Mouse (Mus musculus) kidney, postnatal 25 days (tissue): Measurements from ENCODE around the gene Celsr1.

Experiments used
- DNase-seq, 2 experiments: peaks; one replicate each; pipeline ENCODE4 v3.0.0; 2021; ENCODE audit warnings: mixed read lengths in 2 of 2

Celsr1 gene

DNA sequence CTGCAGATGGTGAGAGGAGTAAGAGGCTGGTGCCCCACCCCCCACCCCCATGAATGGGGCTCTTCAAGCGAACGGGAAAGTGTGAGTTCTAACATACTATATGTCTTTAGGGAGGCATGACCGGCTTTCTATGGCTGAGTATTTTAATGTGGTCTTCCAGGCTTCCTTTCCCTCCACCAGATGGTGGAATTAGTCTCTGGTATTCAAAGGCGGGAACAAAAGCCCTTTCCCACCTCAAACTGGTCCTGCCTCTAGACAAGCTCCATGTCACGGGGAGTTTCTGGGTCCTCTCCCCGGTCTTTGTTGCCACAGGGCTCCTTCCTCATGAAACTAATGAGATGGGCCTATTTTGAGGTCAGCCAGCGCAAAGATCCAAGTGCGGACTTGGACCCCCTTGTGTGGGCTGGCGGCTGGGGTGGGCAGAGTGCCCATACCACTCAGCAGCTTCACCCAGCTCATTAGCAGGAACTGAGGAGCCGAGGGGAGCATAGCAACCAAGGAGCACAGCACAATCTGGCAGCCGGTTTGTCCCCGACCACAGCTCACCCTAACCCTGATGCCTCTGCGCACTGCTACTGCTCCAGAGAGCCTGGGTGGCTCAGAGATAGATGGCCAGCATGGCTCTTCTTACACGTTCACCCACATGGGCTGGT lies 39.5 kb downstream of the Celsr1 start:
- peak; percentile 58 to 83 for DNase-seq

DNA sequence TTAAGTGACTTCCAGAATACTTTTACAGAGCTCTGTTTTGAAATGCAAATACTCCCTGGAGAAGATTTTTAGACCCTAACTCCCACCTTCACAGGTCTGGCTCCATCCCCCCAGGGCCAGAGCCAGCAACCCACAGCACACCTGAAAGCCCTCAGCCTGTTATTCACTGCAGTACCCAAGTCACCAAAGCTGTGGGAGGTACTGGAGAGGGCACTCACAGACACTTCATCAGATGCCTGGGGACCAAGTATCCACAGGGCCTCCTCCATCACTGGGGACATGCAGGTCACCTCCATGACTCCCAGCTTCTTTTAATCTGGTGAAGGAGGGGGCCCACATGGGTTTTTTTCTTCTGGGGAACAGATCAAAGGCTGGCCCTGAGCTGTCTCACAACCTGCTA lies 40.2 kb downstream of the Celsr1 start:
- DNase-seq: peak in 1 of 2 experiments; percentile 45

DNA sequence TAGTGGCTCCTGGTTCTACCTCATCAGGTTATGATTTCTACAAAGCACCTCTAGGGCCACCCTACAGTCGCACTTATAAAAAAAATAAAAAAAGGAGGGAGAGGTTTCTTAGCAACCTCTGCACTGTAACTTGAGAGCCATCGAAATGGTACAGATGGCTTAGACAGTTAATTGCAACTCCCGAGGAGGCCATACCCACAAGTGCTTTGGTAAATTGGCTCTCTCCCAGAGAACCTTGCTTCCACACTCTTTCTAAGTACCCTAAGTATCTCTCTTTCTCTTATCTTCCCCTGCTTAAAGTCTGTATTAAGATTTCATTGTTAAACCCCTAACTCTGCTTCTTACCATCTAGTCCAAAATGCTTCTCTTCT lies 41.5 kb downstream of the Celsr1 start:
- DNase-seq: no peak

DNA sequence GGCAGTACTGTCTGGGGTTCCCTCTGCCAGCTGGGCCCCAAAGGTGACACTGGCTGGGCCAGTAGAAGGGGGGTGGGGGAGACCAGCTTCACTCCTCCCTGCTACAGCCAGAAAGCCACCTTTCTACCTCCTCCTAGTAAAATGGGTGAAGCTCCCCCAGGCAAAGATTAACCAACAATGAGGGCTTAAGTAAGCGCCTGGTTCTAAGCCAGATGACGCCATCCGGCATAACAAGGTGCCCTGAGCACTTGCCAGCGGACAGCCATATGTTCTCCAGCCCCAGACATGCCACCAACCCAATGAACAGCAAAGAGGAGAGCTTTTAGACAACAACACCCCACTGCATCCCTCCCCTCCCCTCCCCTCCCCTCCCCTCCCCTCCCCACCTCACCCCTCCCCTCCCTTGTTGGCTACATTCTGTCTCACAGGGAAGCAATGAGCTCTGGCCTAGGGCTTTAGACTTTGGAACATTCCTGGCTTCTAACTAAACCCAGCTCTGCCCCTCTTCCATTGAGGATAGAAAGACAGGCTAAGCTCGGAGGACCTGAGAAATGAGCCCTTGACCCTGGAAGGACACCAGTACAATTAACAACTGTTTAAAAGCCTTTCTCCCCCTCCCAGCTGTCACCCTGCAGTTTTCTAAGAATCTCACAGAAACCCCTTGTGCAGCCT lies 42.0 kb downstream of the Celsr1 start:
- peak; percentile 85 to 91 for DNase-seq

DNA sequence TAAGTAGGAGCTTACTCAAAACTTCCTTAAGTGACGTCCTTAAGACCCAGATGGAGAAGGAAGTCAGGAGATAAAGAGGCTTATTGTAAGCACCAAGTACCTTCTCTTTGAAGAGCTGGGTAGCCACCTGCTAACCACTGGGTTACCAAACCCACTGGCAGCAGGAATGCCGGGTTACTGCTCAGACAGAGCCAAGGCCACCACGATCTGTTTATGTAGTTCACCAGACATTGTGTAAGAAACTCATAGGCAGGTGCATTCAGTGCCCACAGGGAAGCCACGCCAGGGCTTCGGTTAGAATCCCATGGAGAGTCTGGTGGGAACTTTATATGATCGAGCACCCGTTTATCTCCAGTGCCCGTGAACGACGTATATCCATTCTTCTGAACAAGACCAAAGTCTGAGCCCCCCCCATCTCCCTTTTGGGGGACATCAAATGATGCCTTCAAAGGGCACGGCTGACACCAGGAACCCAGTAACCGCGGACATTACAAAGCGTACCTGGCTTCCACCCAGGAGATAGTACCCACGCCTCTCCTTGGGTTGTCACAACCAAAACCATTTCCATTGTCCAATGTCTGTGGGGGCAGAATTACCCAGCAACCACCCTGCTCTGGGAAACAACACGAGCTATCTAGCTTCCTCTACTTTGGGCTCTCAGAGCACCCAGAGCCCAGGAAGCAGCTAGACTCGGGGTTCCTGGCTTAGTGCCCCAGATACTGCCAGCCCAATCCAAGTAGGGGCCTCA lies 42.7 kb downstream of the Celsr1 start:
- DNase-seq: peak in 1 of 2 experiments; percentile 38

DNA sequence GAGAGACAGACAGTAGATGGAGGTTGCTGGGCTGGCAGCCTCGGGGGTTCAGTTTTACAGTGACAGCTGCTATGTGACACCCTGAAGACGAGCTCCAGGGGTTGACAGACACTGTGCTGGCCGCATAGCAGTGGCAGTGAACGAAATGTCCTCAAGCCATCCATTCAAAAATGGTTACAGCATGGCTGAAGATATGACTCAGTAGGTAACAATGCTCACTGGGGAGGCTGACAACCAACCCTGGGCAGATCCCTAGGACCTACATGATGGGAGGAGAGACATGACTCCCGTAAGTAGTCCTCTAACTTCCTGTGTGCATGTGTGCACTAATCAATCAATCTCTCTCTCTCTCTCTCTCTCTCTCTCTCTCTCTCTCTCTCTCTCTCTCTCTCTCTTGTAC lies 45.7 kb downstream of the Celsr1 start:
- no peak for DNase-seq

DNA sequence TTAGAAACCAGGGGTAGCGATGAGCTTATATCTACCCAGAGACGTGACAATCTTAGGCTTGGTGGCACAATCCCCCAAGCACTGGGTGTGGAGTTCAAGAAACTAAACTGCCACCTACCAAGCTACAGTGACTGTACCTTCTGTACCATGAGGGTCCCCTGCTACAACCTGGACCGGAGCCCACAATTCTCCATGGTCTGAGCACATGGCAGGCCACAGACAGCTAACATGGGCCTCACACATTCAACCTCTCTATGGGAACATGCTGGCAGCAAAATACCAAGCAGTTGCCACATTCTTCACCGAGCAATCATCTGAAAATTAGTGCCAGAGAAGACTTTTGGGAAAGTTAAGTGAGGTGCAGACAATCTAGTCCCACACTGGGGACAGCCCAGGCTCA lies 47.4 kb downstream of the Celsr1 start:
- no peak for DNase-seq

DNA sequence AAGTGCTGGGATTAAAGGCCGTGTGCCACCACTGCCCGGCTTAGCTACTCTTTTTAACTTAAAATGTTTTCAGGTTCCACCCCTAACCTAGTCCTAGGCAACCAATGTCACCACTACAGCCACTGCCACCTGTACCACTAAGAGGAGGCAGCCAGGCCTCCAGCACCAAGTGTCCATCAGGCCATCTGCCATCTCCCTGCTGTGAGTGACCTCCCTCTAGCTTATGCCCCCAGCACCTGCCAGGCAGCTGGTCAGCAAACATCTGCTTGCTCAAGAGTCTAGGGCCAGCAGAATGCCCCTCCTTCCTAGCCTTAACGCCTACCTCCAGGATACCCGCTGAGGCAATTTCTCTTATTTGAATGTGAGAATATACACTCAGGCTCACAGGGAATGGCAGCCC lies 48.0 kb downstream of the Celsr1 start:
- no peak for DNase-seq

DNA sequence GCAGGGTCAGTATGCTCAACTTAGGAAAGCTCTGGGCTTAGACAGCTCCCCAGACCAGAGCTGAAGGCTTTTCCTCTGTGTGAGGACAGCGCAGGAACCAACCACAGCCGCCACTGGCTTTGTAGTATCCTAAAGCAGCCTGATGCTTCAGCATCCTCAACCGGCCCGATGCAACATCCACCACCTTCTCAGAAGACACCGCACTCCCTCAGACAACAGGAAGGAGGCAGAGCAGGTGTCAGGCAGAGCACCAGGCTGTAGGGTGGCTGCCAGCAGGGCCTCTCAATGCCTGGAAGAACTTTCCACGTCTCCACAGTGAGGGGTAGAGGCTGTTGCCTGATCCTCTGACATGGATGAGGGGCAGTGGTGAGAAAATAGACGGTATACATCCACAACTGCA lies 50.4 kb downstream of the Celsr1 start:
- DNase-seq: no peak

DNA sequence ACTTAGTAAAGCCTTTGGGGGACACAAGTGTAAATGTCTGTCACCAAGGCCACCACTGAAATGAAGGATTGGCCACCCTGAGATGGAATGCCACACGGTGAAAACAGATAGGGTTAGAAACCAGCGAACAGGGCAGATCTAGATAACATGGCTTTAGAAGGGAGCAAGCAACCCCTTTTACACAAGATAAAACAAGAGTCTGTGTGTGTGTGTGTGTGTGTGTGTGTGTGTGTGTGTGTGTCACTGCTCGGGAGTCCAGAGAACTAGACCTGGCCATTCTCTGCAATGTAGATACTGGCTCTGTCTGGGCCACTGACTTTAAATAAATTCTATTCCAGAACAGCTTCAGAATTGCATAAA lies 51.2 kb downstream of the Celsr1 start:
- no peak for DNase-seq

DNA sequence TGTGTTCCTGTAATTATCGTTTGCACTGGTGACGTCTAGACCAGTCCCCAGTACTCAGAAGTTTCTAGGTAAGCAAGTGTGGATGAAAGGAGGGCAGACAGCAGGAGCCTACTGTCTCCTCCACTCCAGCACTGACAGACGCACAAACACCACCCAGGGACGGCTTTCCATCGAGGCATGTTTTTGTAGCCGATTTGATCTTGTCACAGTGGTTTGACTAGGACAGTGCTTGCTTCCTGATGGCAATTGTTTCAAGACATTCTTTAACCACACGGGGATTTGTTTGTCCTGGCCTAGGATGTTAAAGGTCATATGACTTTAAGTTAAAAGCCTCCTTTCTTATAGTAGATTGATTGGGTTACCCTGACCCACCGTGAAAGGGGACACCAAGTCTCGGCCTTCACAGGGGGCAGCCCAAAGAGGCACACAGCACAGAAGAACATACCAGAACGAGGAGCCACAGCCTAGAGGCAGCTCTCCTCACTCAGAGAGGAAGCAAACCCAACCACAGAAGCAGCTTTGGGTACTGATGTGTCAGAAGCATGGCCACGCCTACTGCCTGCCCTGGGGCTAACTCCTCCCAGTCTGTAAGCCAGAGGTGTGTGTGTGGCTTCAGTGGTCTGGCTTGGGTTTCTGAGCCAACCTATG lies 51.7 kb downstream of the Celsr1 start:
- DNase-seq: peak; percentile 30 to 60

DNA sequence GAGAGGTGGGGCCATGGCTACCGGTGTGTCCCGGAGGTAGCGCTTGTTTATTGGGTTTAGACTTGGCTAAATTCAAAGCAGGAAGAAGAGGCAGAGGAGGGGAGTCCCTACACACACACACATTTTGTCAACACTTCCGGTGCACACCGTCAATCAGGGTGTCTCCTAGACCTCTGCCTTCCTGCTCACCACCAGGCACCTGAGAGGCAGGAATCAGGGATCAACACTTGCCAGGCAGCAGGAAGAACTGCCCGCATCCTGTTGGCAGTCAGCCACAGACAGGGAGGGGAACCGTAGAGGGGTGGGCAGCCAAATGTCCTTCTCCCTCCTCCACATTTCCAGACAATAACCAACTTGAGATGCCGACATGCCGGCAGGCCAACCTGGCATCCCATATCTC lies 56.5 kb downstream of the Celsr1 start:
- peak; percentile 52 to 78 for DNase-seq

DNA sequence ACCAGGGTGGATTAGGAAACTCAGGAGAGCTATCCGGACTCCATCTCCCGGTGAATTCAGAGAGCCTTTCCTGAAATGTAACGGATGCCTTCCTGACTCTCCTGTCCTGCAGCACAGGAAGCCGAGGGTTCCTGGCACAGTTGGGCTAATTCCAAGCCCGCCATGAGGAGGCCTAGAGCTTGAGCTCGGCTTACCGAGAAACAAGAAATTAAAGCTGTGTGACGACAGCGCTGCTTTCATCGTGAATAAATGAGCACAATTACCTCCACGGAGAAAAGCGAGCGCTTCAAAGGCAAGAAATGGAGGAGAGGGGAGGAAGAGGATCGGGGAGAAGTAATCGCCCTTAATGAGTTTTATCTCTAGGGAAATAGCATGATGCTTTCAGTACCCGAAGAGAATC lies 57.8 kb downstream of the Celsr1 start:
- peak; percentile 49 to 72 for DNase-seq

DNA sequence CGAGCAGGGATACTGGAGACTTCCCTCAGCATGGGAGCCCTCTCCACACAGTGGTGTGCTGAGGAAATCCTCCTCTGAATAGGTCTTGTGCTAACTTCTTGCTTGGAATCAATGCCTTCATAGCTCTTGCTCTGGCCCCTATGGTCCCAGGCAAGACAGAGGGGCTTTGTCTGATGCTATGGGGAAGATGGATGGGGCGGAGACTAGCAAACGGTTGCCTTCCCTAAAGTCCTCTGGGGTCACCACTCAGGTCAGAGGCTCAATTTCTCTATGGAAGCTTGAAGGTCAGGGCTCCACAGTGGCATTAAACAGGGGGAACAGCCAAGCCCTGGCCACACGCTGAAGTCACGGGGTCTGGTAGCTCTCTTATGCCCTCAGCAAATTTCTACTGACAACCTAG lies 62.0 kb downstream of the Celsr1 start:
- DNase-seq: no peak

DNA sequence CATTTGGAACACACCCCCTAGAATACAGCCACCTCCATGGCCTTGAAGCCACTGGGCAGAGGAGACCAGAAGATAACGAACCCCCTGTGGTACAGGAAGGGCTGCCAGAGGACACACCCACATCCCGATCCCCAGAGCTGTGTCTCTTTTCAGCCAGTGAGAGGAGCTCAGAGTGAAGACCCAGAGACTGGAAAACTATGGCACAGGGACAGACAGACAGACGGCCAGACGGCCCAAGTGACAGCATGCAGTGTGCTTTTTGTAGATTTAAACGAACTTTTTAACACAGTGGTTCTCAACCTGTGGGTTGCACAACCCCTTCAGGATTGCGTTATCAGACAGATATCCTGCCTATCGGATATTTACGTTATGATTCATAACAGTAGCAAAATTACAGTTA lies 63.1 kb downstream of the Celsr1 start:
- DNase-seq: no peak

DNA sequence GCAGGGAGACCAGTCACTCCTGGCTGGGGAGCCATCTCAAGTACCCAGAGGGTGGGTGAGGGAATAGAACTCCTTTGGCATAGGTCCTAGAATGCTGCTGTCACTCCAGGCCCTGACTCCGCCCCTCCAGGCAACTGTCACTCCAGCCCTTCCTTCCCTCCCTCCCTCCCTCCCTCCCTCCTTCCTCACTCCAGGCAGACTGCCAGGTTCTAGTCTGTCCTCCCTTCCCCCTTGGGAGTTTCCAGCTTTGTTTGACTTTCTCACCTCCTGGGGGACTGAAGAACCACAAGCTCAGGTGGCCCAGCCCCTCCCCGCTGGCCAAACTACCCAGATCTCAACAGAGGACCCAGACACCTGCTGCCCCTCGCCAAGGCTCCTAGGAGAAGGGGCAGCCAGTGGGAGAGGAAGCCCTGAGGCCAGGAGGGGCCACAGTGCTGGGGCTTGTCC lies 63.8 kb downstream of the Celsr1 start:
- peak; percentile 88 to 89 for DNase-seq

DNA sequence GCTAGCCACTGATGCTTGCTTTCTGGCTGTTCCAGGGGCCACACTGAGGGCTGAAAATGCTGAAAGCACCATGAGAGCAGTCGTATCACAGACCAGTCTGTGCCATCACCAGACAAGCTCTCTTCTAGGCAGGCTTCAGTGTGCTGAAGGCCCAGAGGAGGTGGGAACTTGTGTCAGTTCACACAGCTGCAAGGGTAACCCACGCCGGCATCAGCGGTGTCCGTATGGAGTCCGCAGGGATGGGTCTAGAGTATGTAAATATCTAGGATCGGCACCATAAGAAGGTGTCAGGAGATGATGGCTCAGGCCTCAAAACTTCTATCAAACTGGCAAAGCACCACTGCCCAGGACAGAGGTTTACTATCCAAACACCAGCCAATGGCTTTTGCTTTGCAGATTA lies 64.3 kb downstream of the Celsr1 start:
- no peak for DNase-seq

DNA sequence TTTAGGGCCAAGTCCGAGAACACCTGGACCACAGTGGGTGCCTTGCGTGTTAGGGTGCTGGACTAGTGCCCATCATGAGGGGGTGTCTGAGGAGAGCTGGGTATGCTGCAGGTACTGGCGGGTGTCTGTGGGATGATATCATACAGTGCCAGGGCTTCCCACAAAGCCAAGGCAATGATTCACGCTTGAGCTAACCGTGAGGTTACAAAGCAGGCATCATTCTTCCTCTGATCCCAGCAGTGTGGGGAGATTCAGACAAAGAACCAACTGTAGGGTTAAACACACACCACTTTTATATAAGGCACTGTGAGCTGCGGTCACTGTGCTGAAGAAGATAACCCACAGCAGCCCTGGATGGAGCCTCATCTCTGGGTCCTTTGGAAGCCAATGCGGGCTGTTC lies 67.5 kb downstream of the Celsr1 start:
- DNase-seq: no peak

DNA sequence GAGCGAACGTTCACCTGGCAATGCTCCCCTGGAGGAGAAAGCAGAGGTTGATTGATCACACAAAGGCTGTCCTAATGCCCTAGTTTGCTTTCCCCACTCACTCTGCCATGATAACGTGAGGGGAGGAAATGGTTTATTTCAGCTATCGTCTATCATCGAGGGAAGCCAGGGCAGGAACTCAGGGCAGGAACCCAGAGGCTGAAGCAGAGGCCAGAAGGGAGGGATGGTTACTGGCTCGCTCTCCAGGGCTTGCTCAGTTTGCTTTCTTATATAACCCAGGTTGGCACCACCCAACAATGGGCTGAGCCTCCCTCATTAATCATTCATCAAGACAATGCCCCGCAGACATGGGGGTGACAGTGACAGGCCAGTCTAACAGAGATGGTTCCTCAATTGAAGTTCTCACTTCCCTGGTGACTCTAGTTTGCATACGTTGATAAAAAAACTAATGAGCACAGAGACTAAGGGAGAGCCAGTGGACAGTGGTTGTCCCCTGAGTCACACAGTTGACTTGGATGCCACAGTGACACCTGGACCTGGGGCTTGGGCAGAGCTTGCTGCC lies 70.2 kb downstream of the Celsr1 start:
- DNase-seq: no peak

DNA sequence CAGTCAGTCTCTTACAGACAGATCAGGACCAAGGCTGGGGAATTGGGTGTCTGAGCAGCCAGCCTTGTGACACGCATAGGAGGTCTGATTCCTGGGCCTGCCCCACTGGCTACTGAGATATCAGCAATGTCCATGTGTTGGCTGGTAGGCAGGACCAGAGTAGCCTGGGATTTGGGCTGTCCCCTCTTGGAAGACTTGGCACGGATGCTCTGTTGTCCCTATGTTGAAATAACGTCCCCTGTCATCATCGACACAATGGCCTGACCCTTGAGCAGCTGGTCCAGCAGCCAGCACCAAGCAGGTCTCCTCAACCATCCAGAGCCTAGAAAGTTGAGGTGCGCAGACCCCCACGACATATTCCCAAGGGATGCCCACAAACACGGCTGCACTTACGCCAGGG lies 70.9 kb downstream of the Celsr1 start:
- no peak for DNase-seq

DNA sequence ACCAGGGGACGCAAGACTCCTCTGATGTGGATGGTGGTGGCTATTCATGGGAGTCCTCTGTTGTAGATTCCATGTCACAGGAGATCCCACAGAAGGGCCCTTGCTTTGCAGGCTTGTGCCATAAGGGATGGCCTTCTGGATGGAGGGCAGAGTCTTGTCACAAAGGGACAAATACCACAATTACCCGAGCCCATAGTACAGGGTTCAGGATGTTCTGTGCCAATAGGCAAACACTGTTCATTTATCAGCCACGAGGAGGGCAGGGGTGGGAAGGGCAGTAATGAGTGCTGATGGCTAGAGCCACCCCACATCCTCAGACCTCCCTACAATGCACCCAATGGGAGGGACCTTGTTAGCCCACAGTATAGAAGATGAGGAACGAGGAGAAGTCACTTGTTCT lies 71.9 kb downstream of the Celsr1 start:
- DNase-seq: no peak

DNA sequence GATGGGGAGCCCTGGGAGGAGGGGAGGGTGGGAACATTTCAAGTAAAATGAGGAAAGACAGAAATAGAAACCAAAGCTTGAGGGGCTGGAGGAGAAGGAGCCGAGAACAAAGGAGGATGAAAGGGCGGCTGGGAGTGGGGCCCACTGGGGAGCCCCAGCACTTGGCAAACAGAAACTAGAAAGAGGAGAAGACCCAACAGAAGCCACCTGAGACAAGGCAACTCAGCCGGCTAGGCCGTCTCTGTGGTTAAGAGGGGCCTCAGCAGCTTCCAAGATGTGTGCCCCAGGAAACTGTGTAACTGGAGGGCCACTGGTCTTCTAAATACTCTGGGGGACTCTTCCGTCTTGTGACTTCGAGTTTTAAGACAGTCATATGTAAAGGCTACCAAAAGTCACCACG lies 72.4 kb downstream of the Celsr1 start:
- DNase-seq: no peak

DNA sequence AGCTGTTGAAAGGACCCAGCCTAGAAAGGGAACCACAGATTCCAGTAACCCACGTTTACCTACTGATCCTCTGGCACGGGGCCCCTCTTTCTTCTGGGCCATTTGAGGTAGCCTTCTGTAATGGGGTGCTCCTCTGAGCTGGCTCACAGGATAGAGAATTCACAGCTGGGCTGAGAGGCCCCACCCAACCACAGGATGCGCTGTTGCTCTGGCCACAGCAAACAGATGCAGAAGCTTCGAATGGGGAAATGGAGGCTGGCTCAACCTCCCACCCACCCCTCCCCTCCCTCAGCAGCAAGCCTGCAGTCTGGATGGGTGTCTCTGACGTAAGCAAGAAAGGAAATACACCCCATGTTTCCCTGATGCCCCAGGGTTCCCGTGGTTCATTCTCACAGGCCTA lies 77.4 kb downstream of the Celsr1 start:
- no peak for DNase-seq
